Mouse (Mus musculus): ENCODE data around the gene Gm3435.
"Not testable (repeated sequence)": the region's sequence is repeated elsewhere in the genome, so short reads cannot be mapped to it uniquely, and the experiment has no call there.

Gm3435 gene

DNA sequence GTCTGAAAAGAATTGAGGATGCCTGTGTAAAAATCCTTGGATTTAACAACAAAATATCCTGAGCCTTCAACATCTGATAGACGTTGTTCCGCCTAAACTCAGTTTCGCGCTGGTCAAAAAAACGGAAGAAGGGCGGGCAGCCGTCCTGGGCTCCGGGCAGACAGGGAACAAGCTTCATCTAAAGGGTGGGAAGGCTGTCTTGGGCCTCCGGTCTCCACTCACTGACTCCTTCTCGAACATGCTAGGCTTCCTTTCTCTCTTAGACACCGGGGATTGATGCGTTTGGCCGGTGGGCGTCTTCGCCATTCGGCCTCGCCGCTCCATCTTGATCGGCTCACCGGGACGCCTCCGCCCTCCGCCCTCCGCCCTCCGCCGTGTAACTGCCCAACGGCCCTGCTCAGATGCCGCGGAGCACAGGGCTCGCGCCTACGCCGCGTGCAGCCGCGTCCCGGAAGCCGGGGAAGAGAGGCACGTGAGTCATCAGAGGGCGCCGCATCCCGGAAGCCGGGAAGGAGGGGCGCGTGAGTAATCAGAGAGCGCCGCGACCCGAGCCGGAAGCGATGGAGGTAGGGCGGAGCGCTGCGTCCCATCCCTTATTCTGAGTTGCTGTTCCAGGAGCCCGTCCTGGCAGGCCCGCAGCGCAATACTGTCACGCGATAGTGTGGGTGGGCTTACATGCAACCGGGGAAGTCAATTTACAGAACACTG is at the start of gene Gm3435:
Gene Gm3435, plus strand, starts transcription at position 471 of the 708 bp plus-strand sequence.
- in situ Hi-C loops (cut with MboI), result not testable (repeated sequence)

DNA sequence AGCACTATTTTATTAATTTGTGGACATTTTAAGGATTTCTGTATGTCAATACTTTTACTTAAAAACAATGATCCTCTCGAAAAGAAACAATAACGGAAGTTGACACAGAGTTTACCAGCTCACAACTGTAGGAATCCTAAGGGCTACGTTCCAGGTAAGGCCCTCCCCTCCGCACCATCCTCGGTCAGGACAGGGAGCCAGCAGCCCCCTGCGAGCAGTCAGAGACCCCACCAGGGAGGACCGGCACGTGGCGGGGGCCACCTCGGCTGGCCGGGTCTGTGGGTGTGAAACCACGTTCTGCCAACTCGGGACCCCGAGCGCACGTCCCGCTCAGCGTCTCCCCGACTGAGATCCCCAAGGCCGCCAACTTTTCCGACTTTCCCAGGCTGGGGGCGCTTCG is 49.5 kb upstream of the Gm3435 start:
- in situ Hi-C loops (cut with MboI), result no loop called here

DNA sequence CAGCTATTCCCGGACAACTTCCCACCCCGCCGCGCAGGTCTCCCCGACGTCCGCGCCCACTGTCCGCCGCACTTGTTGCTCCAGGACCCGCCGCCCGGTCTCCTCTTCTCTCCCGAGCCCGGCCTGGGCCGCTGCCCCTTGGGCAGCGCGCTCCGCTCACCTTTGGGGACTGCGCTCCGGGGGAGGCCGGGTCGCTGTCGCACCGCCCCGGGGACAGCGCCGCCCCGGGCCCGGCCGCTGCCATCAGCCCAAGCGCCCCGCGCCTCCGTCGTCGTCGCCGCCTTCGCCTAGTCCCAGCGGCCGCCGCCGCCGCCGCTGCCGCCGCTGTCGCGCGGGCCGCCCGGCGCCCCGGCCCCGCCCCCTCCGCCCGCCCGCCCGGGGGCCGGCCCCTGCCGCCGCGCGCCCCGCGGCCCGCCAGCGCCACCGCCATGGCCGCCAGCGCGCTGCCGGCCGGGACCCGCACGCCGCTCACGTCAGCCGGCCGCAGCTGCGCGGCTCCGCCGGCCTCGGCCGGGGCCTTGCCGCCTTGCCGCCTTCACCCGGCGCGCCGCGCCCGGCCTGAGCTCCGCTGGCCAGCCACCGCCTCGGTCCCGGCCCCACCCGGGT is 48.9 kb upstream of the Gm3435 start, which contains the start of gene Phf10:
Gene Phf10, minus strand, starts transcription at position 323 of the 606 bp plus-strand sequence.
- in situ Hi-C loops (cut with MboI), result not testable (repeated sequence)

DNA sequence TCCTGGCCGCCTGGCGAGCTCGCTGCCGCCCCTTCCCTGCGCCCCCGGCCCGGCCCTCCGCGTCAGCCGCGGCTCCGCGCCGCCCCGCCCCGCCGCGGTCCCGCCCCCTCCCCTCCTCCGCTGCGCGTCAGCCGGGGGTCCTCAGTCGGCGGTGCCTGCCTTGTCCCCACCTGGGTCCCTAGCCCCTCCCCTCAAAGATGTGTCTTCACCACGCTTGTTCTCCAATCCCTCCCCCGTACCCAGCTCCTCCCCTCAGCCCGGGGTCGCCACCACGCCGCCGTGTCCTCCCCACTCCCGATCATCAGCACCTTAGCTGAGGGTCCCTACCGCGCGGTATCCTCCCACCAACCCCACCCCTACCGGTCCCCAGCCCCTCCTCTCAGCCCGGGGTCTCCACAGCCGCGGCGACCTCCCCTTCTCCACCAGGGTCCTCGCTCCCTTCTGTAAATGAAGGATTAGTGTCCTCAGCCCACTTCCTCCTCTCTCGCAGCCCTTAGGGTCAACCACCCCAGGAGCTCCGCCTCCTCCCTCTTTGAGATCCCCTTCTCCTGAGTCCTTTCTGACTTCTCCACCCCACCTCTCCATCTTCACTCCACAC is 48.3 kb upstream of the Gm3435 start:
- in situ Hi-C loops (cut with MboI), result not testable (repeated sequence)

DNA sequence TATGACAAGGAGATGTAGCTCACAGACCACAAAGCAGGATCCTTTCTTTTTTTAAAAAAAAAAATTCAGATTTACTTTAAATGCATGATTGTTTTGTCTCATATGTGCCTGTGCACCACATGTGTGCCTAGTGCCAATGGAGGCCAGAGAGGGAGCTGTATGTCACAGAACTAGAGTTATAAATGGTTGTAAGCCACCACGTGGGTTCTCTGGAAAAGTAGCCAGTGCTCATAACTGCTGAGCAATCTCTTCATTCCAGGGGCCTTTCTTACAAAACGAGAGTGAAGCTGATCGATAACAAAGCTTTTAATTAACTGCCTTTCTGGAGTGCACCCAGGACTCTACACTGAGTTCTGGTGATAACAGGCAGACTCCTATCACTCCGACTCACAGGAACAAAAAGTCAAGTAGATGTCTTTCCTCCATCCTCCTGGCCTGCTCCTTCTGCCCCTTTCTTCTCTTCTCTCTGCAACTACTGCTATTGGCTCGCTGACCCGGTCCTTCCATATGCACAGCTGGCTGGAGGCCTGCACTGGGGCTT is 41.5 kb upstream of the Gm3435 start:
- in situ Hi-C loops (cut with MboI), result not testable (repeated sequence)

DNA sequence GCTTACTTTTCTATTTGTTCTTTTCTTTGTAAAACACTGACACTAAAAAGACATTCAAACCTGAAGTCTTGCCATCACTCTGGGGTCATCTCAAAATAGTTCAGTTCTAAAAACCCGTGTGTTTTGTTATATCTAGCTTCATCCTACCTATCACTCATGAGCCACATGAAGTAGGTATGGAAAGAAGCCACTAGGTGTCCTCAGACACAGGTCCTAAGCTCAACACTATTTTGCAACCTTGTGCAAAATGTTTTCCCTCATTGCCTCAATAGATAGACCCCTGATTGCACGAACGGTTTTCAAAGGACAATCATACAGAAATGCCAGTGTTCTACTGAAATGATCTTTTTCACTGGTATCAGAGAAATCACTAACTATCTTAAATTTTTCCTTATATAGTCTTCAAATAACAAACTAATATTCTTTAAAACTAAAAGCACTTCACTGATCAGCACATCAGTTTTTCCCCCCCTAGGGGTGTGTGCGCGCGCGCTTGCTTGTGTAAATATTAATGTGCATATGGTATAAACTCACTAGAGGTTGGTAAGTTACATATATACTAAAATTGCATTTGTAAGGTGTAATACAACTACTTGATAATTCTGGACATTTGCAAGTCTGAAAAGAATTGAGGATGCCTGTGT is 32.1 kb upstream of the Gm3435 start:
- in situ Hi-C loops (cut with MboI), result not testable (repeated sequence)

DNA sequence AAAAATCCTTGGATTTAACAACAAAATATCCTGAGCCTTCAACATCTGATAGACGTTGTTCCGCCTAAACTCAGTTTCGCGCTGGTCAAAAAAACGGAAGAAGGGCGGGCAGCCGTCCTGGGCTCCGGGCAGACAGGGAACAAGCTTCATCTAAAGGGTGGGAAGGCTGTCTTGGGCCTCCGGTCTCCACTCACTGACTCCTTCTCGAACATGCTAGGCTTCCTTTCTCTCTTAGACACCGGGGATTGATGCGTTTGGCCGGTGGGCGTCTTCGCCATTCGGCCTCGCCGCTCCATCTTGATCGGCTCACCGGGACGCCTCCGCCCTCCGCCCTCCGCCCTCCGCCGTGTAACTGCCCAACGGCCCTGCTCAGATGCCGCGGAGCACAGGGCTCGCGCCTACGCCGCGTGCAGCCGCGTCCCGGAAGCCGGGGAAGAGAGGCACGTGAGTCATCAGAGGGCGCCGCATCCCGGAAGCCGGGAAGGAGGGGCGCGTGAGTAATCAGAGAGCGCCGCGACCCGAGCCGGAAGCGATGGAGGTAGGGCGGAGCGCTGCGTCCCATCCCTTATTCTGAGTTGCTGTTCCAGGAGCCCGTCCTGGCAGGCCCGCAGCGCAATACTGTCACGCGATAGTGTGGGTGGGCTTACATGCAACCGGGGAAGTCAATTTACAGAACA is 31.5 kb upstream of the Gm3435 start, which contains the start of the genes 9030025P20Rik and Gm3417:
Gene 9030025P20Rik, plus strand, starts transcription at position 107 of the 677 bp plus-strand sequence.
Gene Gm3417, minus strand, starts transcription at position 429 of the 677 bp plus-strand sequence.
- in situ Hi-C loops (cut with MboI), result not testable (repeated sequence)

DNA sequence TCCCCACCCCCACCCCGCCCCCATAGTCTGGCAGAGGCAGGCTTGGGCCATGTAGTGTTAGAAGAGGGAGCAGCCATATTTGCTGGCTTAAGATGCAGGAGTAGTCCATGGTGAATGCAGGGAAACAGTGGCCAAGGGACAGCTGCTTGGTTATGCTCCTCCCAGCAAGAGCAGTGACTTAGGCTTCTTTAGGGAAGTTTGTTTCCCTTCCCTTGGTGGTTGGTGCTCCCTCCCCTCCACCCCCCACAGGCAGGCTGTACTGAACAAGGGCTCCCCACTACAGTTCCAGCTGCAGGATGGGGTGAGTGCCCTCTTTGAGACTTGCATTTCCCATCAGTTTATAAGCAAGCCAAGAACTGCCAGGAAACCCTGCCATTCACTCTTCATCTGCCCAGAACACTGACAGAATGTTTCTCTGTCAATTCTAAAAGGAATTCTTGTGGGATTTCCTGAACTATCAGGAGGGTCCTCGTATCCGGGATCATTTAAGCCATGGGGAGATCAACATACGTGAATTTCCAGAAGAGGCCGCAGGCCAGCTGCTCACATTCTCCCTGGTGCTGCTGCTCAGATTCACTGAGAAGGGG is 19.8 kb upstream of the Gm3435 start:
- in situ Hi-C loops (cut with MboI), result not testable (repeated sequence)

DNA sequence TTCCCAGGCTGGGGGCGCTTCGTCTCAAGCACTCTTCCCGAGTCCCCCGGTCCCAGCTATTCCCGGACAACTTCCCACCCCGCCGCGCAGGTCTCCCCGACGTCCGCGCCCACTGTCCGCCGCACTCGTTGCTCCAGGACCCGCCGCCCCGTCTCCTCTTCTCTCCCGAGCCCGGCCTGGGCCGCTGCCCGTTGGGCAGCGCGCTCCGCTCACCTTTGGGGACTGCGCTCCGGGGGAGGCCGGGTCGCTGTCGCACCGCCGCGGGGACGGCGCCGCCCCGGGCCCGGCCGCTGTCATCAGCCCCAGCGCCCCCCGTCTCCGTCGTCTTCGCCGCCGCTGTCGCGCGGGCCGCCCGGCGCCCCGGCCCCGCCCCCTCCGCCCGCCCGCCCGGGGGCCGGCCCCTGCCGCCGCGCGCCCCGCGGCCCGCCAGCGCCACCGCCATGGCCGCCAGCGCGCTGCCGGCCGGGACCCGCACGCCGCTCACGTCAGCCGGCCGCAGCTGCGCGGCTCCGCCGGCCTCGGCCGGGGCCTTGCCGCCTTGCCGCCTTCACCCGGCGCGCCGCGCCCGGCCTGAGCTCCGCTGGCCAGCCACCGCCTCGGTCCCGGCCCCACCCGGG is 17.3 kb upstream of the Gm3435 start:
- in situ Hi-C loops (cut with MboI), result not testable (repeated sequence)

DNA sequence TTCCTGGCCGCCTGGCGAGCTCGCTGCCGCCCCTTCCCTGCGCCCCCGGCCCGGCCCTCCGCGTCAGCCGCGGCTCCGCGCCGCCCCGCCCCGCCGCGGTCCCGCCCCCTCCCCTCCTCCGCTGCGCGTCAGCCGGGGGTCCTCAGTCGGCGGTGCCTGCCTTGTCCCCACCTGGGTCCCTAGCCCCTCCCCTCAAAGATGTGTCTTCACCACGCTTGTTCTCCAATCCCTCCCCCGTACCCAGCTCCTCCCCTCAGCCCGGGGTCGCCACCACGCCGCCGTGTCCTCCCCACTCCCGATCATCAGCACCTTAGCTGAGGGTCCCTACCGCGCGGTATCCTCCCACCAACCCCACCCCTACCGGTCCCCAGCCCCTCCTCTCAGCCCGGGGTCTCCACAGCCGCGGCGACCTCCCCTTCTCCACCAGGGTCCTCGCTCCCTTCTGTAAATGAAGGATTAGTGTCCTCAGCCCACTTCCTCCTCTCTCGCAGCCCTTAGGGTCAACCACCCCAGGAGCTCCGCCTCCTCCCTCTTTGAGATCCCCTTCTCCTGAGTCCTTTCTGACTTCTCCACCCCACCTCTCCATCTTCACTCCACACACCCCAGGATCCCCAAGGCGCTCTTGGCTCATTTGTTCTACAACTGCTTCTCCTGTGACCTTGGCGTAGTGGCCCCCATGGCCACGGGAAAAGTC is 16.7 kb upstream of the Gm3435 start:
- in situ Hi-C loops (cut with MboI), result not testable (repeated sequence)

DNA sequence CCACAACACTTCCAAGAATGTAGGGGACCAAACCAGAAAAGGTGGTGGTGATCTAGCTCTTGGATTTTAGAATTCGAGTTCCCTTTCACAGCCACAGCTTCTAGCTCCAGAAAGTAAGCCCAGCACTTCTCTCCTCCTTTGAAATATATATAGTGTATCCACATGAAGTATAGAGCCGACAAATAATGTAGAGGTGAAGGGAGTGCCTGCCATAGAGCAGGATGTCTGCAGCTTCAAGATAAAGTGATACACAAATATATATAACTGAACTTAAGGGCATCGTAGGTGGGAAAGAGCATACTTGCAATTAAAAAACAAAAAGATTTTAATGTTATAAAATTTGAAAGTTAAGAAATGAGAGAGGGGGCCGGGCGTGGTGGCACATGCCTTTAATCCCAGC is 15.8 kb upstream of the Gm3435 start:
- in situ Hi-C loops (cut with MboI), result not testable (repeated sequence)

DNA sequence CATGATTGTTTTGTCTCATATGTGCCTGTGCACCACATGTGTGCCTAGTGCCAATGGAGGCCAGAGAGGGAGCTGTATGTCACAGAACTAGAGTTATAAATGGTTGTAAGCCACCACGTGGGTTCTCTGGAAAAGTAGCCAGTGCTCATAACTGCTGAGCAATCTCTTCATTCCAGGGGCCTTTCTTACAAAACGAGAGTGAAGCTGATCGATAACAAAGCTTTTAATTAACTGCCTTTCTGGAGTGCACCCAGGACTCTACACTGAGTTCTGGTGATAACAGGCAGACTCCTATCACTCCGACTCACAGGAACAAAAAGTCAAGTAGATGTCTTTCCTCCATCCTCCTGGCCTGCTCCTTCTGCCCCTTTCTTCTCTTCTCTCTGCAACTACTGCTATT is 9.9 kb upstream of the Gm3435 start:
- in situ Hi-C loops (cut with MboI), result not testable (repeated sequence)

DNA sequence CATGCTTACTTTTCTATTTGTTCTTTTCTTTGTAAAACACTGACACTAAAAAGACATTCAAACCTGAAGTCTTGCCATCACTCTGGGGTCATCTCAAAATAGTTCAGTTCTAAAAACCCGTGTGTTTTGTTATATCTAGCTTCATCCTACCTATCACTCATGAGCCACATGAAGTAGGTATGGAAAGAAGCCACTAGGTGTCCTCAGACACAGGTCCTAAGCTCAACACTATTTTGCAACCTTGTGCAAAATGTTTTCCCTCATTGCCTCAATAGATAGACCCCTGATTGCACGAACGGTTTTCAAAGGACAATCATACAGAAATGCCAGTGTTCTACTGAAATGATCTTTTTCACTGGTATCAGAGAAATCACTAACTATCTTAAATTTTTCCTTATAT is 888 bp upstream of the Gm3435 start:
- in situ Hi-C loops (cut with MboI), result not testable (repeated sequence)

DNA sequence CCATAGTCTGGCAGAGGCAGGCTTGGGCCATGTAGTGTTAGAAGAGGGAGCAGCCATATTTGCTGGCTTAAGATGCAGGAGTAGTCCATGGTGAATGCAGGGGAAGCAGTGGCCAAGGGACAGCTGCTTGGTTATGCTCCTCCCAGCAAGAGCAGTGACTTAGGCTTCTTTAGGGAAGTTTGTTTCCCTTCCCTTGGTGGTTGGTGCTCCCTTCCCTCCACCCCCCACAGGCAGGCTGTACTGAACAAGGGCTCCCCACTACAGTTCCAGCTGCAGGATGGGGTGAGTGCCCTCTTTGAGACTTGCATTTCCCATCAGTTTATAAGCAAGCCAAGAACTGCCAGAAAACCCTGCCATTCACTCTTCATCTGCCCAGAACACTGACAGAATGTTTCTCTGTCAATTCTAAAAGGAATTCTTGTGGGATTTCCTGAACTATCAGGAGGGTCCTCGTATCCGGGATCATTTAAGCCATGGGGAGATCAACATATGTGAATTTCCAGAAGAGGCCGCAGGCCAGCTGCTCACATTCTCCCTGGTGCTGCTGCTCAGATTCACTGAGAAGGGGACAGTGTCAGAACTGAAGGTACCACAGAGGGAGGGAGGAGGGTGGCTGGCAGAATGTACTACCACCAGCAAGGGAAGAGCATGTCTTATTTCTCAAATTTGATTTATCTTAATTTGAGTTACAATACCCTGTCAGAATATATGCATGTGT is 11.7 kb downstream of the Gm3435 start:
- in situ Hi-C loops (cut with MboI), result not testable (repeated sequence)

DNA sequence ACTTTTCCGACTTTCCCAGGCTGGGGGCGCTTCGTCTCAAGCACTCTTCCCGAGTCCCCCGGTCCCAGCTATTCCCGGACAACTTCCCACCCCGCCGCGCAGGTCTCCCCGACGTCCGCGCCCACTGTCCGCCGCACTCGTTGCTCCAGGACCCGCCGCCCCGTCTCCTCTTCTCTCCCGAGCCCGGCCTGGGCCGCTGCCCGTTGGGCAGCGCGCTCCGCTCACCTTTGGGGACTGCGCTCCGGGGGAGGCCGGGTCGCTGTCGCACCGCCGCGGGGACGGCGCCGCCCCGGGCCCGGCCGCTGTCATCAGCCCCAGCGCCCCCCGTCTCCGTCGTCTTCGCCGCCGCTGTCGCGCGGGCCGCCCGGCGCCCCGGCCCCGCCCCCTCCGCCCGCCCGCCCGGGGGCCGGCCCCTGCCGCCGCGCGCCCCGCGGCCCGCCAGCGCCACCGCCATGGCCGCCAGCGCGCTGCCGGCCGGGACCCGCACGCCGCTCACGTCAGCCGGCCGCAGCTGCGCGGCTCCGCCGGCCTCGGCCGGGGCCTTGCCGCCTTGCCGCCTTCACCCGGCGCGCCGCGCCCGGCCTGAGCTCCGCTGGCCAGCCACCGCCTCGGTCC is 14.0 kb downstream of the Gm3435 start:
- in situ Hi-C loops (cut with MboI), result not testable (repeated sequence)

DNA sequence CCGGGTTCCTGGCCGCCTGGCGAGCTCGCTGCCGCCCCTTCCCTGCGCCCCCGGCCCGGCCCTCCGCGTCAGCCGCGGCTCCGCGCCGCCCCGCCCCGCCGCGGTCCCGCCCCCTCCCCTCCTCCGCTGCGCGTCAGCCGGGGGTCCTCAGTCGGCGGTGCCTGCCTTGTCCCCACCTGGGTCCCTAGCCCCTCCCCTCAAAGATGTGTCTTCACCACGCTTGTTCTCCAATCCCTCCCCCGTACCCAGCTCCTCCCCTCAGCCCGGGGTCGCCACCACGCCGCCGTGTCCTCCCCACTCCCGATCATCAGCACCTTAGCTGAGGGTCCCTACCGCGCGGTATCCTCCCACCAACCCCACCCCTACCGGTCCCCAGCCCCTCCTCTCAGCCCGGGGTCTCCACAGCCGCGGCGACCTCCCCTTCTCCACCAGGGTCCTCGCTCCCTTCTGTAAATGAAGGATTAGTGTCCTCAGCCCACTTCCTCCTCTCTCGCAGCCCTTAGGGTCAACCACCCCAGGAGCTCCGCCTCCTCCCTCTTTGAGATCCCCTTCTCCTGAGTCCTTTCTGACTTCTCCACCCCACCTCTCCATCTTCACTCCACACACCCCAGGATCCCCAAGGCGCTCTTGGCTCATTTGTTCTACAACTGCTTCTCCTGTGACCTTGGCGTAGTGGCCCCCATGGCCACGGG is 14.7 kb downstream of the Gm3435 start:
- in situ Hi-C loops (cut with MboI), result not testable (repeated sequence)

DNA sequence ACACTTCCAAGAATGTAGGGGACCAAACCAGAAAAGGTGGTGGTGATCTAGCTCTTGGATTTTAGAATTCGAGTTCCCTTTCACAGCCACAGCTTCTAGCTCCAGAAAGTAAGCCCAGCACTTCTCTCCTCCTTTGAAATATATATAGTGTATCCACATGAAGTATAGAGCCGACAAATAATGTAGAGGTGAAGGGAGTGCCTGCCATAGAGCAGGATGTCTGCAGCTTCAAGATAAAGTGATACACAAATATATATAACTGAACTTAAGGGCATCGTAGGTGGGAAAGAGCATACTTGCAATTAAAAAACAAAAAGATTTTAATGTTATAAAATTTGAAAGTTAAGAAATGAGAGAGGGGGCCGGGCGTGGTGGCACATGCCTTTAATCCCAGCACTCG is 15.5 kb downstream of the Gm3435 start:
- in situ Hi-C loops (cut with MboI), result not testable (repeated sequence)

DNA sequence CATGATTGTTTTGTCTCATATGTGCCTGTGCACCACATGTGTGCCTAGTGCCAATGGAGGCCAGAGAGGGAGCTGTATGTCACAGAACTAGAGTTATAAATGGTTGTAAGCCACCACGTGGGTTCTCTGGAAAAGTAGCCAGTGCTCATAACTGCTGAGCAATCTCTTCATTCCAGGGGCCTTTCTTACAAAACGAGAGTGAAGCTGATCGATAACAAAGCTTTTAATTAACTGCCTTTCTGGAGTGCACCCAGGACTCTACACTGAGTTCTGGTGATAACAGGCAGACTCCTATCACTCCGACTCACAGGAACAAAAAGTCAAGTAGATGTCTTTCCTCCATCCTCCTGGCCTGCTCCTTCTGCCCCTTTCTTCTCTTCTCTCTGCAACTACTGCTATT is 21.4 kb downstream of the Gm3435 start:
- in situ Hi-C loops (cut with MboI), result not testable (repeated sequence)

Measured in mature B cell (primary cell).